Mouse (Mus musculus) liver, embryonic 16.5 days (tissue): ENCODE data around the gene Rassf5. TPM values are rescaled to one million over a fixed set of nuclear protein-coding genes. Genes with fewer than 3 reads are reported as not detected.

Experiments used
- ATAC-seq: fragments of 200-750 bp; cut with Nextera tagmentation; 2 replicates; pipeline ENCODE4 v1.8.0; 2017; ENCODE audit warnings: low read depth, mild to moderate bottlenecking, moderate number of reproducible peaks, moderate library complexity
- H3K27ac ChIP-seq: fragments of 300-500 bp; sonication (generic); 2 replicates; pipeline ENCODE4 v1.5.1; 2014; ENCODE audit warnings: mild to moderate bottlenecking, low read length
- H3K27me3 ChIP-seq: fragments of 300-500 bp; sonication (generic); 2 replicates; pipeline ENCODE4 v1.6.1; 2014; ENCODE audit warnings: low read depth, low read length, mixed read lengths; ENCODE audit not compliant: control insufficient read depth, insufficient read depth
- H3K36me3 ChIP-seq: fragments of 300-500 bp; sonication (generic); 2 replicates; pipeline ENCODE4 v1.6.1; 2014; ENCODE audit warnings: mild to moderate bottlenecking; ENCODE audit not compliant: control insufficient read depth, insufficient read depth
- H3K4me1 ChIP-seq: fragments of 300-500 bp; sonication (generic); 2 replicates; pipeline ENCODE4 v1.6.1; 2014; ENCODE audit warnings: low read depth, low read length, mixed read lengths; ENCODE audit not compliant: control insufficient read depth
- H3K4me2 ChIP-seq: fragments of 300-500 bp; sonication (generic); 2 replicates; pipeline ENCODE4 v1.6.1; 2014; ENCODE audit warnings: low read depth, low read length, mixed read lengths
- H3K4me3 ChIP-seq: fragments of 300-500 bp; sonication (generic); 2 replicates; pipeline ENCODE4 v1.5.1; 2014; ENCODE audit warnings: low read depth, mild to moderate bottlenecking, low read length
- H3K9ac ChIP-seq: fragments of 300-500 bp; sonication (generic); 2 replicates; pipeline ENCODE4 v1.6.1; 2014; ENCODE audit warnings: low read depth, low read length
- H3K9me3 ChIP-seq: fragments of 300-500 bp; sonication (generic); replicated peaks from 2 replicates; pipeline ENCODE4 v1.6.1; 2016; ENCODE audit warnings: low read length; ENCODE audit not compliant: control insufficient read depth
- WGBS: fragments of 180-500 bp; shearing (Covaris S2); extraction: QIAGEN DNeasy Blood & Tissue Kit; methylation state at CpG from one replicate; pipeline ENCODE4 v1.1.7; 2014; ENCODE audit not compliant: insufficient replicate concordance; 5-methylcytosine and 5-hydroxymethylcytosine counted together
- polyA plus RNA-seq: library from polyadenylated mRNA; unstranded; fragments of >200 nt; fragmentation: Nextera tagmentation; extraction: Ambion mirVana; gene quantifications from 2 replicates; pipeline ENCODE4 v1.2.1, GENCODE M21; 2015

Rassf5 gene
- polyA plus RNA-seq, 1 experiment from 2014 or later = 6.8 TPM

DNA sequence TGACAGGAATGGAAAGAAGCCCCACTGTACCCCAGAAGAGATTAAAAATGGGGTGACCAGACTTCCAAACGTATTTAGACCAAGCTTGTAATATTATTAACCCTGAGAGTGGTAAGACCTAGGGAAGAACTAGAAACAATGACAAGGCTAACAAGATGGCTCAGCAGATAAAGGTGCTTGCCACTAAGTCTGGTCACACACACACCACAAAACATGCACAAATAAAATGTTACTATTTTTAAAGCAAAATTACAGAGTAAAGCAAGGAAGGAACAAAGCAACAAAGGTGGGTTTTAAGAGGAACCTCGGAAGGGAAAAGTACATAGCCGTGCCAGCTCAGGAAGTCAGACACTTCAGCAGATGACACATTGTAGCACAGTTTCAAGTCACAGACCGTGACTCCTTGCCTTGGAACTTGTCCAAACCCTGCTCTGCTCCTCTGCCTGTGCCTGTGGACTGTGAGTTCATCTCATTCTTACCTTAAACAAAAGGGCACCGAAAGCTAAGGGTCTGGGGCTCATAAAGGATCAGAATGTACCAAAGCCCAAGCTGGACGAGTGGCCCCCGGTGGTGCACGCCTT, 110.0 kb downstream of the Rassf5 start:
- peak overlapping the region; percentile 71 for H3K27ac ChIP-seq
- no peak for ATAC-seq
- H3K9ac ChIP-seq = peak overlapping the region; percentile 45
- H3K27me3 ChIP-seq = no peaks in the 10 kb centered on the region
- no peaks in the 10 kb centered on the region for H3K9me3 ChIP-seq
- peaks cover 27% of the 10 kb centered on the region for H3K4me1 ChIP-seq
- 34% methylated on average over 8 of the region's 8 CpGs for WGBS
- peak overlapping the region; percentile 77 for H3K4me2 ChIP-seq
- H3K36me3 ChIP-seq = peaks cover 7% of the 10 kb centered on the region
- H3K4me3 ChIP-seq = peak overlapping the region; percentile 95

DNA sequence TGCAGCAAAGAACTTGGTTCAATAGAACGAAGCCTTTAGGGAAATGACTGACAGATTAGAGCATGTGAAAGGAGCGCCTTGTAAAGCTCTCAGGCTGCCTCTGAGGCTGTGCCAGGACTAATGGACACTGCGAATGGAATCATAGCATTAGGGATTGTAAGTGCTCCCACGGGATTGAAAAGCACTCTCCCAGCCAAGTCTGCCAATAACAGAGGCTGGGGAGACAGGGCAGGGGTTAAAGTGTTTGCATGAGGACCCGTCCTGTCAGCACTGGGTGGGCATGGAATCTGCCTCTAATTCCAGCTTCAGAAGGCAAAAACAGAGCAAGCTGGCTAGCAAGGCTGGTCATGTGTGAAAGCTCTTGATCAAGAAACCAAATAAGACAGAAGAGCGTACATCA, 110.8 kb downstream of the Rassf5 start:
- WGBS = 83% methylated on average over 6 of the region's 6 CpGs
- Histone ChIP-seq H3K4me3 (peak overlapping the region; percentile 95), H3K27me3 (no peaks in the 10 kb centered on the region), H3K27ac (0 out of 2 replicates have a peak overlapping the region, but pooled peaks have one; percentile 29), H3K4me2 (peak overlapping the region; percentile 77), H3K9me3 (no peaks in the 10 kb centered on the region), H3K36me3 (peaks cover 16% of the 10 kb centered on the region), H3K9ac (peak overlapping the region; percentile 31; the same call in 1 of the 2 replicates), H3K4me1 (peaks cover 23% of the 10 kb centered on the region)
- no peak for ATAC-seq

Other genes with a start within 250 kb of the Rassf5 start
- gene Il10, start 225.4 kb downstream of the Rassf5 start, polyA plus RNA-seq = not detected in 2 replicates
- gene Mapkapk2, start 147.4 kb downstream of the Rassf5 start, polyA plus RNA-seq = 6.4 and 10.8 TPM in 2 replicates
- gene Dyrk3, start 106.9 kb downstream of the Rassf5 start, polyA plus RNA-seq = 16.3 and 17.3 TPM in 2 replicates
- 26.8 and 27.1 TPM in 2 replicates for gene Eif2d, start 92.1 kb downstream of the Rassf5 start, polyA plus RNA-seq
- 9.2 and 10.2 TPM in 2 replicates for gene Ikbke, start 34.3 kb upstream of the Rassf5 start, polyA plus RNA-seq